Mouse (Mus musculus): ENCODE data around the gene Rab25.

Gene Rab25

DNA sequence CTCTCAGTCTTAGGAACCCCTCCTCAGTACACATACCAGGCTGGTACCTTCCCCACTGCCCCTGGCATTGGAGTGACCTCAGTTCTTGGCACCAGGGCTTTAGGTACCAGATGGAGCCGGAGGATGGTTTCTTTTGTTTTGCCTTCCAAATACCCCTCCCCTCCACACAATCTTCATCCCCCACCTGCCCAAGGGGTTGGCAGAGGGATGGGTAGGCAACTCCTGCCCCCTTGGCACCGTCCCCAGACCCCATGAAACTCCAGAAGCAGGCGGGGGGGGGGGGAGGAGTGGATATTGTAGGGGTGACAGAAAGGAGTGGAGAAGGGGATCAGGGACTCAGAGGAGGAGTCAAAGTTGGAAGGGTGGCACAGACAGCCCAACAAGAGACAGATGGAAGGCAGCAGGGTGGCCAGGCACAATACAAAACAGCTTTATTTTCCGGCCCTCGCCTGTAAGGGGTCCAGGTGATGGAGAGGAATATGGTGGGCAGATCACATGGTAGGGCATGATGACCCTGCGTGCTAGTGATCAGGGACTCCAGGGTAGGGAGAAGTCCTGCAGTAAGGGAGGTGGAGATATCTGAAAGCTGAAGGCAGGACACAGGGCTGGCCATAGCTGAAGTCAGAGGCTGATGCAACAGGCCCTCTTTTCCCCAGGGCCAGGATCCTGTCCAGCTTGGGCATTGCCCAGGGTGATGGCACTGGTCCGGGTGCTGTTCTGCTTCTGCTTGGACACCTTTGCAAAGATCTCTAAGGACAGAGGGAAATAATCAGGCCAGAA is 6.3 kb downstream of the Rab25 start:
- no peak for DNase-seq (ENCODE audit: low spot score)

DNA sequence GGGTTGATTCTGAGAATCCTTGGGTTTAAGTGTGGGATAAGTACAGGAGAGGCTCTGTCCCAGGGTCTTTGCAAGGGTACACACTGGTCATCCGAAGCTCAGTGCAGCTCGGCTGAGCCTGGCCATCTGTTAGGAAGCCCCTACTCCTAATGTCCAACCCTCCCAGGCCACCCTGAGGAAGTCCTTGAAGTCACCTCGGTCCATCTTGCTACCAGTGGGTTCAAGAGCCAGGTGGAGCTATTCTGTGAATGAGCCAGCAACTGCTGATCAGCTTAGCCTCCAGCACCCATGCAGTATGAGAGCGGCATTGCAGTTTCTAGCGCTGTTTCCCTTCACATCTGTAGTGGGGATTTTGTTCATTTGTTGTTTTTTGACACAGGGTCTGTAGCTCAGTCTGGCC is 8.0 kb downstream of the Rab25 start:
- DNase-seq (ENCODE audit: low spot score) = no peak

DNA sequence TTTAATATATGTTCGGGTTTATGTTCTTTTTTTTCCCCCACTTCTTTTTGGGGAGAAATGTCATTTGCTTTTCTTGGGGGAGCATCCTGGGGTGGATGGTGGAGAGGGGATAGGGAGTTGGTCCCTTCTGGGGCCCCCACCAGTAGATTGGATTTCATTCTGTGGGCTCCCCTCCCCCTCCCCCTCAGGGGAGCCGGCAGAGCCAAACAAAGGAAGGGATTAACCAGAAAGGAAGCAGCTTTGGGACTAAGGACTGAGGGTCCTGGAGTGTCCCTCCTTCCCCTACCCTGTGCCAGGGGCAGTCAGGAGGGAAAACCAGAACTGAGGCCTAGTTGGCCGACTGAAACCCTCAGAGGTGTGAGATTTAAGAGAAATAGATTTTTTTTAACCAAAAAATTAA is 8.7 kb downstream of the Rab25 start:
- DNase-seq (ENCODE audit: low spot score) = peak; percentile 67

DNA sequence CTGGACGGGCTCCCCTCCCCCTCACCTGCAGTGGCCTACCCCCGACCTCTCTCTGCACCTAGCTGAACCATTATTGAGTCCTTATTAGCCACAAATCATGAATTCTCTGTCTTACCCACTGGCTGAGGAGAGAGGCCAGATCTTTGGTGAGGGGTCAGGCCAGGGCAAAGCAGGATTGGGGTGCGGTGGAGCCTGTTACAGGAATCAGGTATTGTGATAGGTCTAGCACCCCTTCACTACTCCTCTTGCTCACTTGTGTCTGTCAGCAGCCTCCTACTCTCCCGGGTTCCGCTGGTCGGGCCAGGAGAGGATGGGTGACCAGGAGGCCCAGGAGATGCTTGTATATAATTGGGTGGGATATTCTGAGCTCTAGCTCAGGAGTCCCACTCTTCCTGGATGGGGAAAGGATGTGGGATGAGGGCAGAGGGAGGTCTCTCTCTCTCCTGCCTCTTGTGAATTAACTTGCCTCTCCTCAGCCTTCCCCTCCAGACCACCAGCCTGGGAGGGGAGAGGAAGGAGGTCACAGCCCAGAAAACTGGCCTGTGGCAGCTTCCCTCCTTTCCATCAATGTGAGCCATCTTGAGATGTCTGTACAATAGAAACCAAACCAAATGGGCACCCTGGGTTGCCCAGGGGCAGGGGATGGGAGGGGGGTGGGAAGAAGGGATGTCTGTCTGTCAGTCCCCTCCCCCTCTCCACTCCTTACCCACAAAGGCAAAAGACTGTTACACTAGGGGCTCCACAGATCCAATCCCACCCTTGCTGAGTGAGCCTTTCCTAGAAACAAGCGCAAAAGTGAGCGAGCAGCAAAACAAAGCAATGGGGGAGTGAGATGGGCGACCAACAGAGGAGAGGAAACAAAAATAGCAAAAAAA is 9.6 kb downstream of the Rab25 start:
- DNase-seq (ENCODE audit: low spot score) = peak; percentile 48

DNA sequence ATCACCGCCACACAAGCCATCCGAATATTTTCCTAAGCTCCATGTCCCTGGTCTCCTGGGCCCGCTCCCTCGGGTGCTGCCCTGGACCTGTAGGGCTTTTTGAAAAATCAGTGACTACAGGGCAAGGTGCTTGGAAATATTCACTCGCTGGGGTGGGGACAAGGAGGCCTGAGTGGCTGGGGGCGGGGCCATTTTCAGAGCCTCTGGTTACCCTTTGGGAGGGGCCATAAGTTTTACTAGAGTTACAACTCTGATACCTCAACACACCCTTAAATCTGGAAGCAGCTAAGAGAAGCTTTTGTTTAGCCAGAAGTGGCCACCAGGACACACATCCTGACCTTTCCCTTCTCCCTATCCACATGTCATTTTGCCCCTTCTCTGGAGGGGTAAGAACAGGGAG is 11.0 kb downstream of the Rab25 start:
- no peak for DNase-seq (ENCODE audit: low spot score)

DNA sequence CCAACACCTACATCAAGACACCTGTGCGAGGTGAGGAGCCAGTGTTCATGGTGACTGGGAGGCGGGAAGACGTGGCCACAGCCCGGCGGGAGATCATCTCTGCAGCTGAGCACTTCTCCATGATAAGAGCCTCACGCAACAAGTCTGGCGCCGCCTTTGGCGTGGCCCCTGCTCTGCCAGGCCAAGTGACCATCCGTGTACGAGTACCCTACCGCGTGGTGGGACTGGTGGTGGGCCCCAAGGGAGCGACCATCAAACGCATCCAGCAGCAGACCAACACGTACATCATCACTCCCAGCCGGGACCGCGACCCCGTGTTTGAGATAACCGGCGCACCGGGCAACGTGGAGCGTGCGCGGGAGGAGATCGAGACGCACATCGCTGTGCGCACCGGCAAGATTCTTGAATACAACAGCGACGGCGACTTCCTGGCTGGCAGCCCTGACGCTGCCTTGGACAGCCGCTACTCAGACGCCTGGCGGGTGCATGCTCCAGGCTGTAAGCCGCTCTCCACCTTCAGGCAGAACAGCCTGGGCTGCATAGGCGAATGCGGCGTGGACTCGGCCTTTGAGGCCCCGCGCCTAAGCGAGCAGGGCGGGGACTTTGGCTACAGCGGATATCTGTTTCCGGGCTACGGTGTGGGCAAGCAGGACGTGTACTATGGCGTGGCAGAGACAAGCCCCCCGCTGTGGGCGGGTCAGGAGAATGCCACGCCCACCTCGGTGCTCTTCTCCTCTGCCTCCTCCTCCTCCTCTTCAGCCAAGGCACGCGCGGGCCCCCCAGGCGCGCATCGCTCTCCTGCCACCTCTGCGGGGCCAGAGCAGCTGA is 11.8 kb downstream of the Rab25 start:
- DNase-seq (ENCODE audit: low spot score) = peak; percentile 71

DNA sequence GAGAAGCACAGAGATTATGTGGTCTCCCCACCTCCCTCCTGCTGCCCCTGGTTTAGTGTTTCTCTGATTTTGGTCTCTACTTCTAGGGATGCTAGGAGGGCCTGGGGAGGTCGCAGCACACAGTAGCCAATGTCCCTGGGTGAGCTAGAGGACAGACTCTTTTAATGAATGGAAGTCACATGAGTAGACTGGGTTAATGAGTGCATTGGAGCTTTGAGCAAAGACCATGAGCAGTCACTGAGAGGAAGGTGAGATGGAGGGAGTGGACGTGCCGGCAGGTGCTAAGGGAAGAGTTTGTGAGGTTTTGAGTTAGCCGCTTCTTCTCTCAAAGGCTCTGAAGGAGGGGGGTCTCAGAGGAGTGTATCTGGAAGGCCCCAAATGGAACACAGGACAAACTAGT is 12.6 kb downstream of the Rab25 start:
- no peak for DNase-seq (ENCODE audit: low spot score)

DNA sequence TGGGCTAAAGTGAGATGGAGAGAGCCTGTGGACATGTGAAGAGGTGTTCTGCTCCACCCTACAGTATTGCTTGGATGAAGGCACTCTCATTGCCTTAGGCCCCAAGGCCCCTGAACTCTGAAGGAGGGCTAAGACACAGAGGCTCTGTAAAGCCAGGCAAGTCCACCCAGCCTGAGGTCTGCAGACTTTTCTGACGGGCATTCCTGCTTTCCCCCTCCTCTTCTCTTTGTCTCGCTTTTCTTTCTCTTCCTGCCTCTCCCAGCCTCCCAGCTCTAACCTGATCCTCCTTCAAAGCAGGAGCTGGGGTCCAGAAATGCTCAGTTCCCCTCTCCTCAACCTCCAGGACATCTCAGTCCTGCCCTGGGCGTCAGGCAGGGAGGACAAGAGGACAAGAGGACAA is 13.1 kb downstream of the Rab25 start:
- DNase-seq (ENCODE audit: low spot score) = no peak

DNA sequence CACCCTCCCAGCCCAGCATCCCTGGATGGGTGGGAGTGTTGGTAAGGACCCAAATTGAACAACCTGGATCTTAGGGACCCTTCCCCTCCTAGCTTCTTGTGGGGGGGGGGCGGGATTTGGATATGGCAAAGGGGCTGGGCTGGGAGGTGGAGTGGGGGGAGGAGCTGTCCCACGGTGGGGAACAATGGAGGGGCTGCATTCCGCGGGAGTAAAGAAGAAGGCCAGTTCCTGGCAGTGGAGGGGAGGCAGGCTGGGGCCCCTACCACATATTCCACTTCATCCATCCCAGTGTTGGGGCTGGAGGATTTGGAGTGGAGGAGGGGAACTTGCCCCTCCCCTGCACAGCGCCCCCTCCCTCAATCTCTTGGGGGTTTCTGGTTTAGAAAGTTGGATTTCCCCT is 14.4 kb downstream of the Rab25 start:
- DNase-seq (ENCODE audit: low spot score) = no peak

DNA sequence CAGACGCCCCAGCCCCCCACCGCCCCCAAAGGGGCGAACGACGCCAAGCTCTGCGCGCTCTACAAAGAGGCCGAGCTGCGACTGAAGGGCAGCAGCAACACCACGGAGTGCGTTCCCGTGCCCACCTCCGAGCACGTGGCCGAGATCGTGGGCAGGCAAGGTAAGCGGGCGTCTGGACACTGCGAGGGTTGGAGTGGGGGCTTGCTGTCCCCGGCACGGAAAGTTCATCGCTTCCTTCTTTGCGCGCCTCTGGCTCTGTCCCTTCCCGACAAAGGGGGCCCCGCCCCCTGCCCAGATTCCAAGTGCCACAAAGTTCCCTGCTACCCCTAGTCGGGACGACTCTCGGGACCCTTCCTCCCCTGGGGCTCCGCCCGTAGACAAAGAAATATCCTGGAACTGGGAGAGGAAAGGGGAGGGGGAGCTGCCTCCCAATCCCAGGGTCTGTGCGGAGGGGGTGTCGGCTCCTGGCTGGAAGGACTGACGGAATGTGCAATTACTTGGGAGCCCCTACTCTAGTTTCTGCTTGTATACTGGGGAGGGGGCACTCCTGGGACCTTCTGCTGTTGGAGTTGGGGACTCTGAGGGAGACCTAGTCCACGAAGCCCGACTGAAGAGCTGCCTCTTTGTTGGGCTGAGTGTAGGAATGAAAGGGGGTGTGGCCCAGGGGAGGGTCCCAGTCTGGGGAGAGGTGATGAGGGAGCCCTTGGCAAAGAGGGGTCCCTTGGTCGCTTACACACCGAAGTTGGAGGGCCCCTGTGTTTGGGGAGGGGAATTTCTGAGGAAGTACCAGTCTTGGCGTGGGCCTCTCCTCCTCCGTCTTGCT is 15.2 kb downstream of the Rab25 start:
- peak; percentile 65 for DNase-seq (ENCODE audit: low spot score)

DNA sequence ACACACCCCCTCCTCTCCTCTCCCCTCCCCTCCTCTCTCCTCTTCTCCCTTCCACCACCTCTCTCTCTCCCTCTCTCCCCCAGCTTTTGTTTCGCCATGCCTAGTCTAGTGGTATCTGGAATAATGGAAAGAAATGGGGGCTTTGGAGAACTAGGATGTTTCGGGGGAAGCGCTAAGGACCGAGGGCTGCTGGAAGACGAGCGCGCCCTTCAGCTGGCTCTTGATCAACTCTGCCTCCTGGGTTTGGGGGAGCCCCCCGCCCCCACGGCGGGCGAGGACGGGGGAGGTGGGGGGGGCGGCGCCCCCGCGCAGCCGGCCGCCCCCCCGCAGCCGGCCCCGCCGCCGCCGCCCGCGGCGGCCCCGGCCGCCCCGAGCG is 15.8 kb downstream of the Rab25 start, which contains the start of gene Mex3a:
Gene Mex3a (plus strand): TSS at position 97 of the 376 bp plus-strand sequence.
- no peak for DNase-seq (ENCODE audit: low spot score)

DNA sequence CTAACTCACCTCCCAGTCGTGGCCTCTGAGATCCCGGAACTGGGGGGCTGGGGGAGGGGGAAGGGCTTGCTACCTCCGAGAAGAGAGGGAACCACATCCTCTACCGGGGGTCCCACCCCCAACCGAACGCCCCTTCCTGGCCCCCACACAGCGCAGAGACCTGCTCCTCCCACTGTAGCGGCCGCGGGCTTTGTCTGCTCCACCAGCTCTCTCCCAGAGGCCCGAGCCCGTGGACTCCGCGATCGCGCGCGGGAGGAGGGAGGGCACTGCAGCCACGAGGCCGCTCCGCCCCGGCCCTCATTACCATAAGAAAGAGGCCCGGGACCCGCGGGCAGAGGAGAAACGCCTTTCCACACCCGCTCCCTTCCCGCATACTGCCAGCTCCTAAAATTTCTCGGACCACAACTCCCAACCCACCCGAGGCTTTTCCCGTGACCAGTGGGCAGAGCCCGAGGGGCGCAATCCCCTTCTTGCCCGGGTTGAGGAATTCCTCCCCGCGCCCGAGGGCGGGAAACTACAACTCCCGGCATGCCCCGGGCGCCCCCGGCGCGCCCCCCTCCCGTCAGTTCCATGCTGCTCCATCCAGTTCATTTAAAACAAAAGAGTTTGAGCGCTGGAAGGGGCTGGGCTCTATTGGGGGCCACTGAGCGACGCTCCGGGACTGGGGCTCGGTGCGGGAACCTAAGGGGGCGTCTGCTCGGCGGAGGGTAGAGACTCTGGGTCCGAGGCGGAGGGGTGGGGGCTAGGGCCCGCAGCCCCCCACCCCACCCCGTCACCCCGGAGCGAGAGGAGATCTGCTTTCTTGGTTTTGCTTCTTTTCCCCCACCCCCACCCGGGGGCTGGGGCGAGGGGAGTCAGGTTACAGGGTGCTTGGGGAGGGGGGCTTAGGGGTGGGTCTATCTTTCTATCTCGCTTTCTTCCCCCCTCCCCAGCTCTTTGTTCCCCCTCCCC is 16.5 kb downstream of the Rab25 start:
- peak; percentile 90 for DNase-seq (ENCODE audit: low spot score)

DNA sequence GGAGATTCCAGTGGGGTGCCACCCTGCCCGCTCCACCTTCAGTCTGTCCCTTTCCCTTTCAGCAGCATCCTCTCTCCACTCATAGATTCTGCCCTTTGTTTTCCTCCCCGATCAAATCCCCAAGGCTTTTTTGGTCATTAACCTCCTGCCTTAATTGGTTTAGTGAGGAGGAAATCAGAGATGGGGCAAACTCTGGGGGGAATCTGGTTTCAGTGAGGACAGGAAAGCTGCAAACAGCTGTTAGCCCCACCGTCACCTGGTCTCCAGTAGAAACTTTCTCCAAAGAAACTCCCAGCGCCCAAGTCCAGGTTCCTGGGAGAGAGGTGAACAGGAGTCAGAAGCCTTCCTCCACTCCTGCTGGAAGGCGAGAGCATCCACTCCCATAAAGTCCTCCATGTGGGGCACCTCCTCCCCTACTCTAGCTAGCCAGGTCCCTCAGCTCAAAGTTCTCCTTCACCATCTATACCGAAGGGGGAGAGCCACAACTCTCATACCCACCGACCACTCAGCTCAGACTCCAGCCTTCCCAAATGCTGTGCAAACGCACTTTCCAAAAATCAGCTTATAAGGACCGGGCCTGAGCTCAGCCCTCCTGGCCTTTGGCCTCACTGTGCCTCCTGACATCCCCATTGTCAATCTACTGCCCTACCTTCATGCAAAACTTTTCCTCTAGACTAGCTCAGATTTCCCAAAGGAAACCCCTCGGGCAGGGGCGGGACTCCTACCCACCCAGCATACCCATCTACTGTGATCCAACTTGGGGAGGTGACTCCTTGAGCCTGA is 17.8 kb downstream of the Rab25 start:
- DNase-seq (ENCODE audit: low spot score) = no peak

DNA sequence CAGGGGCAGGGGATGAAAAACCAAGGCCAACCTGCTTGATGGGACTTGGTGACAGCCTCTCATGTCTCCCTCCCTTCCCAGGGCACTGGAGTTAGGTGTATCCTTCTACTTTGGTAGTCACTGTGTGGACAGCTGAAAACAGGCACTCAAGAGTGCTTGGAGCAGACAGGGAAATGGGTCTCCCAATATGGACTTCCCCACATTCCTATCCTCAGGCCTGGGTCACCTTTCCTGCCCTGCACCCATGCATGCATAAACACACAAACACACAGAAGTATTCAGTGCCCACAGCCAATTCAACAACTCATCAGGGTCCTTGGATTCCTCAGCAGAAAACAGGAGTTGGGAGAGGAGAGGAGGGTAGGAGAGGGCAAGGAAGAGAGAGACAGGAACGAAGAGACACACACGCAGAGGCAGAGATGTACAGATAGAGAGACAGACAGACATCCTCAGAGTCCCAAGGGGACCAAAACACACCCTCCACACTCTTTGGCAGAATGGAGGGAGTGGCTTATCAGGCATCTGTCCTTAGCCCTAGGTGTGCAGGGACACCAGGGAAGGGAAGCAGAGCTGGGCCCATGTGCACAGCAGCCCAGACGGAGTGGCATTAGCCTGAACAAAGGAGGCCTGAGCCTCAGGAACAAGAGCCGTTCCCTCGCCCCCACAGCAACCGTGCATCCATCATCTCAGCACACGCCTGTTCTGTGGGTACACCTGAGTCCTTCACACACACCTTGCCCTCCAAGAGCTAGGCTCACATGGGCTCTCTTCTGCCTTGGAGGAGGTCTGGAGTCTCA is 18.7 kb downstream of the Rab25 start:
- no peak for DNase-seq (ENCODE audit: low spot score)

DNA sequence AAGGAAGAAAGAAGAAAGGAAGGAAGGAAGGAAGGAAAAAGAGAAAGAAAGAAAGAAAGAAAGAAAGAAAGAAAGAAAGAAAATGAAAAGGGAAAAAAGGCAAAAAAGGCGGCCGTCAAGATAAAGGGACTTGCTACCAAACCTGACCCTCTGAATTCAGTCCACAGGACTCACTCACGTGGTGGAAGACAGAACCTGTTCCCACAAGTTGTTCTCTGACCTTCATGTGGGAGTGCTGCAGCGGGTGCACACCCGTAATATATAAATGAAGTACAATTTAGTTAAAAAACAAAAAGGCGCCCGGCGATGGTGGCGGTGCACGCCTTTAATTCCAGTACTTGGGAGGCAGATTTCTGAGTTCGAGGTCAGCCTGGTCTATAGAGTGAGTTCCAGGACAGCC is 19.5 kb downstream of the Rab25 start:
- no peak for DNase-seq (ENCODE audit: low spot score)

DNA sequence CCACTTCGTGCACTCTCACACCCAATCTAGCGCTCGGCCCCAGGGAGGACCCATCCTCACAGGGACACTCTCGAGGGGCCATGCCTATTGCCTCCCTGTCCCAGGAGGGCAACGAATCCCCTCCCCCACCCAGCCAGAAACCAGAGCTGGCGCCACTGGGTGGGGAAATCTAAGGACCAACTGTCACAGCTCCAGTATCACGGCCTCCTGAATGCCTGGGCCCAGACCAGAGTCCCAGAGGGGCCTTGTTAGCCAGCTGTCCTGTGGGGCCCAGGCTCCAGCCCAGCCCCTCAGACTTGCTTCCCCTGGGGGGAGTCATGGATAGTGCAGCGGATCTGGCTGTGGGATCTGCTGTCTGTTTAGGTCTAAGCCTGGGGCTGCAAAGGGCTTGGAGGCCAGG is 20.5 kb downstream of the Rab25 start:
- DNase-seq (ENCODE audit: low spot score) = peak; percentile 63

DNA sequence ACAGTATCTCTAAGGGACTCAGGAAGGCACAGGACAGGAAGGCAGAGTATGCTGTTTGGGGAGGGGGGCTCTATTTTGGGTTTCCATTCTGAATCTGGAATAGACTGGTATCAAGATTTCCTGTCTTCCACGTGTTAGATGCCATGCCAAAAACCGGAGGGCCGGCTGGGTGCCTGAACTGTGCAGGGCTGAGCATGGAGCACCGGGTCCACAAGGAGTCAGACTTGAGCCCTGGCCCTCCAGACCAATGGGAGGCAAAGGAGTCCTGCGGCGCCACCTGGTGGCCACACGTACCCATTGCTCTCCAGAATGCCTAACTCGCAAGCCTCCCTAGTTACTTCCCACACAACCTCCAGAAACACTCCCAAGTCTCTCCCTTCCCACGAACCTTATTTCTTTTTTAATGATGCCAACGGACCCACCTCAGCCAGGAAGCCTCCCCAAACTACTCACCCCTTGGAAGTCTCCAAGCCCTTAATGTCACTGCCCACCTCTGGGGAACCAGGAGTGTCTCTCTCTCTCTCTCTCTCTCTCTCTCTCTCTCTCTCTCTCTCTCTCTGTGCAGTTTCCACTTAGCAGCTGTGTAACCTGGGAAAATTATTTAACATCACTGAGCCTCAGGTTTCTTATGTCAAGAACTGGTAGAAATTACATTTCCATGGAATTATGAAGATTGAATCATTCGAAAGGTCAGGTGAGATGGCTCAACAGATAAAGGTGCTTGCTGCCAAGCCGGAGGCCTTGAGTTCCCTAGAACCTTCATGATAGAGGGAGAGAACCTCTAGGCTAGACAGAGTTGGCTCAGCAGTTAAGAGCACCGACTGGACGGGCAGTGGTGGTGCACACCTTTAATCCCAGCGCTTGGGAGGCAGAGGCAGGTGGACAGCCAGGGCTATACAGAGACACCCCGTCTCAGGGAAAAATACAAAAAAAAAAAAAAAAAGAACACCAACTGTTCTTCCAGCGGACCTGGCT is 21.7 kb downstream of the Rab25 start:
- peak; percentile 95 for DNase-seq (ENCODE audit: low spot score)

DNA sequence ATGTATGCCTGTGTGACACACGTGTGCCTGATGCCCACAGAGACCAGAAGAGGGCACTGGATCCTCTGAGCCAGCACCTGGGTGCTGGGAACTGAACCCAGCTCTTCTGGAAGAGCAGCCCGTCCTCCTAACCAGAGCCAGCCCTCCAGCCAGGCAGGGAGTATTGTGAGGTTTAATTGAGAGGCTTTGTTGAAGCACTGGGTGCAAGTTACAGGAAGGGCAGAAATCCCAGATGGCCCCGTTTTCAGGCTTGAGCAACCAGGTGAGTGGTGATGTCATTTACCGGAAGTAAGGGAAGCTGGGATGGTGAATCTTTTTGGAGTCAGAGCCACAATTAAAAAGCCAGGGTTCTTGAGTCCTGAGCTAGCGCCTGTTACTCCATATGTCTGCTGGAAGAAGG is 23.1 kb downstream of the Rab25 start:
- DNase-seq (ENCODE audit: low spot score) = no peak
